Mouse (Mus musculus): Measurements from ENCODE around the gene March10. TPM values are rescaled to one million over a fixed set of nuclear protein-coding genes. Genes with fewer than 3 reads are reported as not detected.

The March10 gene
- total RNA-seq, 2 experiments from 2014 or later: not detected

DNA sequence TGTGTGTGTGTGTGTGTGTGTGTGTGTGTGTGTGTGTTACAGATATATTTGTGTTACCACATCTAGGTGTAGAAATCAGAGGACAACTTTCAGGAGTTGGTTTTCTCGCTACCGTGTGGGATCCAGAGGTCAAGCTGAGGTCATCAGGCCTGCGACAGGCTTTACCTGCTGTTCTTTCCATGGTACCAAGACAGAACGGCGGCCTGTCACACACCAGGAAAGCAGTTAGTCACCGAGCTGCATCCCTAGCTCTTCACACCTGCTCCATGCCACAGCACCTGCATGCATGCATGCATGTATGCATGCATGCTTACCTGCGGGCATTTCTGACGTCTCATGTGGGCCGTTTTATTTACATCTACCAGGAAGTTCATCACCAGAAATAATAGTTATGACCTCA is 9.0 kb upstream of the March10 start:
- DNase-seq: no peak

- DNase-seq: no peak
Measured at GRCm38 (mm10) chr11:105464430-105464967, 8.0 kb upstream of the March10 start.

- peak; percentile 51 for DNase-seq
Measured at GRCm38 (mm10) chr11:105459900-105460299, 3.4 kb upstream of the March10 start.

GRCm38 (mm10) chr11:105457041-105457440 is 506 bp upstream of the March10 start:
- no peak for DNase-seq

GRCm38 (mm10) chr11:105455118-105455517 is 1.4 kb downstream of the March10 start:
- DNase-seq: no peak

GRCm38 (mm10) chr11:105453084-105453483 is 3.5 kb downstream of the March10 start:
- no peak for DNase-seq

DNA sequence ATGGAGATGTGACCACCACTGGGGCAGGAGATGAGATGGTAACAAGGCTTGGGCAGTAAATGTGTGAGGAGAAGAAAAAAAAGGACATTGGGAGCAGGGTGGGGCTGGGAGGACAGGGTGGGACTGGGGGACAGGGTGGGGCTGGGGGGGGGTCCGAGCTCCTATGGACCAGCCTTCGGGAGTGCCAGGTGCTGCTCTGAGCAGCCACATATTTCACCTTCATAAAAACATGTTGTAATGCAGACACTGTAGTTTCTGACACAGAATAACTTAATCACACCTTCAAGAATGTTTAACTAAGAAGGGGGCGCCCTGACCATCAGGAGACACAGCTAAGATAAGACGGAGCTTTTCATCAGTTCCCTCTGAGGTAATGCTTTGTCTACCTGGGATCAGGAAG is 4.0 kb downstream of the March10 start:
- DNase-seq: no peak

- no peak for DNase-seq
Measured at GRCm38 (mm10) chr11:105451553-105452135, 4.9 kb downstream of the March10 start.

- DNase-seq: no peak
Measured at GRCm38 (mm10) chr11:105449581-105450315, 6.8 kb downstream of the March10 start.

- no peak for DNase-seq
Measured at GRCm38 (mm10) chr11:105447661-105448060, 8.9 kb downstream of the March10 start.

DNA sequence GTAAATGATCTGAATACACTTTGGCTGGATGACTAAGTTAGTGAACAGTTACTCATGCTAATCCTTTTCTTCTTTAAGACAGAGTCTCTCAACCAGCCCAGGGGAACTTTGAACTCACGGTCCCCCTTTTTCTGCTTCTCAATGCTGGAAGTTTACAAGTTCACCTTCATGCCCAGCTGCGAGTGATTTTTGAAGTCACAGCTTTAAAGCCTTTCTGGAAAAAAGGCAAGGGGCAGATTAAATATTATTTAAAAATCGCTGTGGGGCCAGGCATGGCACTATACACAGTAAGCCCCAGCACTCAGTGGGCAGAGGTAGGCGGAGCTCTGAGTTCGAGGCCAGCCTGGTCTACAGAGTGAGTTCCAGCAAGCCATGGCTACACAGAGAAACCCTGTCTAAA is 10.3 kb downstream of the March10 start:
- no peak for DNase-seq

- no peak for DNase-seq
Measured at GRCm38 (mm10) chr11:105445741-105446140, 10.8 kb downstream of the March10 start.

DNA sequence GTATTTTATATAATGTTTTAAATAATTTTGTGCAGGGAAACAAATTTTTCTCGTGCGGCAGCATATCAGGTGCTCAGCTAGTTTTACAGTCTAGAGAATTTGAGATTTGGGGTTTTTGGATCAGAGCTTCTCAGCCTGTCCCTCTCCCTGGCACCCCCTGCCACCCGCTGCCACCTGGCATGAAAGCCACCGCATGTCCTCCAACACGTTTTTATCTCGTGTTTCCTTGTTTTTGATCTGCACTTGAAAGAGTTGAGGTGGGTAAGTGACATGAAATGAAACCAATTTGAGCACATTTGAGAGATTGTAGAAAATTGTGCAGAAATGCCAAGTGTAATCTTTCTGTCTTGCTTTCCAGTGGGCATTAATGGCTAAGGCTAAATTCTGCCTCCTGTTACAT is 11.6 kb downstream of the March10 start:
- no peak for DNase-seq

- peak; percentile 14 for DNase-seq
Measured at GRCm38 (mm10) chr11:105443505-105443904, 13.0 kb downstream of the March10 start.

DNA sequence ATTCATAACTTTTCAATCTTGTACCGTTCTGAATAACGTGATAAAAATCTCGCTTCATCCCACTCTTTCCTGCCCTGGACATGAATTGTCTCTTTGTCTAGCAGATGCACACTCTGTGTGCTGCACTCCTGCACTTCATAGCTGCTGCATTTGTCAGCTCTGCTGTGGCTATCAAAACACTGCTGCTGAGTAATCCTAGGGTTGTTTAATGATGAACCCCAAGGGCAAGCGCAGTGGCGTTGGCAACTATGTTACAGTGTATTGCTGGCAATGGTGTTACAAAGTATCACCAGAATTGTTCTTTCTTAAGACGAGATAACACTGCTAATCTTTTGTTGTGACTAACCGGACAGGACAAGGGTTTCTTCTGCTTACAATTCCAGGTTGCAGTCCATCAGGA is 16.7 kb downstream of the March10 start:
- no peak for DNase-seq

- DNase-seq: no peak
Measured at GRCm38 (mm10) chr11:105438907-105439306, 17.6 kb downstream of the March10 start.

- DNase-seq: no peak
Measured at GRCm38 (mm10) chr11:105426441-105426840, 30.1 kb downstream of the March10 start.

DNA sequence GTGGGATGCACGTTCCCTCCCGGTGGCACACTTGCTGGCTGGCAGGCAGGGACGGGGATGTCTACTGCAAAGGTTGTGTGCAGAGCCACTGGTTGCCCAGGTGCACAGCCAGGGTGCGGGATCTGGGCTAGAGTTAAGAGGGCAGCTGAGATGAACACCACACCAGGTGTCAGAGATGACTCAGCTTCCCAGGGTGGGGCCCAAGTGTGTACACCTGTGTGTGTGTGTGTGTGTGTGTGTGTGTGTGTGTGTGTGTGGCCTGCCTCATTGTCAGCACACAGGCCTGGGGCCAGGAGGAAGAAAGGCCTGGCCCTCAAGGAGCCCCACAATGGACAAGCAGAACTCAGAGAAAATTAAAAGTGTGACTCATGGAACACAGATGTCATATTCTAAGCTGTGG is 31.9 kb downstream of the March10 start:
- DNase-seq: no peak

GRCm38 (mm10) chr11:105420671-105421450 is 35.7 kb downstream of the March10 start:
- peak; percentile 22 for DNase-seq

GRCm38 (mm10) chr11:105419946-105420345 is 36.6 kb downstream of the March10 start:
- no peak for DNase-seq

GRCm38 (mm10) chr11:105414009-105414408 is 42.5 kb downstream of the March10 start:
- DNase-seq: no peak

DNA sequence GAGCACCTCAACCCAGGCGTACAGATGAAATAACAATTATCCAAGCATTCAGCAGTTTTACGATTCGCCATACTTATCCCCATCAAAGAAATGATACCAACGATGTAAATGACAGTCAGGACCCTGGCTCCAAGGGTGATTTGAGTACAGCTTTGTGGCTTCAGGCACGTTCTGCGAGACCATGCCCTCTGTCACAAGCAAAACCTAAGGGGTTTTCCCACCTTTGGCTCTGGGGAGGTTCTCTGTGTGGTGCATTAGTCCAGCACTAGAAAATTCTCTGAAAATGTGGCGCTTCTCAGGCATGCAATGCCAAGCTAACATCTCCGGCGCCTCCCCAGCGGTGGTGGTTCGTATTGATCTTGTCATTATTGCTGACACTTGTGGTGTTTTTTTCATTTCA is 47.1 kb downstream of the March10 start:
- no peak for DNase-seq

DNA sequence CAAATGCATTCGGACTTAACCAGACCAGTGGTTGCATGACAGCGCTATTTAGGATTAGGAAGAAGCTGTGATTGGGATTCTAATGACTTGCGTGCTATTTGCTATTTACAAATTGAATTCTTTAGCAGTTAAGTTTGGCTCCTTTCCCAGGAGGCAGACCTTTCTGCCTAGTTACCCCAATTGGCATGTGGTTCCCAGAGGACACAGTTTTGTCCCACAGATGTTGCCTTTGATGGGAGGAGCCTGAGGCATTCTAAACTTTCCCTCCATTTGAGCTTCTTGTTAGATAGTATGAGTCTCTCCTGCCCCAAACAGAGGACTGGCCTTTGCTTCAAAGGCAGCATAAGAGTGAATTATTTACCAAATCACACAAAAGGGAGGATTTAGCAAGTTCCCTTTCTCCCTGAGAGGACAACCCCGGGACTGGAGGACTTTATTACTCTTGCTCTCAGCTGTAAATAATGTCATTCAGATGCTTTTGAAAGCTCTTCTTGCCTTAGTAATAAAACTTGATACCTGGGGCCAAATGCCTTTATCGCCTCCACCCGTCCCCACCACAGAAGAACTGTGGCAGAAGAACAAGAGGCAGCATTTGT is 48.6 kb downstream of the March10 start:
- no peak for DNase-seq

Data from adrenal gland, postnatal 10 days (tissue).